Mouse (Mus musculus): ENCODE results near the gene Ncoa5. TPM values are rescaled to one million over a fixed set of nuclear protein-coding genes. Genes with fewer than 3 reads are reported as not detected.

The Ncoa5 gene
- polyA plus RNA-seq, 1 experiment from 2014 or later: 8.1 TPM

DNA sequence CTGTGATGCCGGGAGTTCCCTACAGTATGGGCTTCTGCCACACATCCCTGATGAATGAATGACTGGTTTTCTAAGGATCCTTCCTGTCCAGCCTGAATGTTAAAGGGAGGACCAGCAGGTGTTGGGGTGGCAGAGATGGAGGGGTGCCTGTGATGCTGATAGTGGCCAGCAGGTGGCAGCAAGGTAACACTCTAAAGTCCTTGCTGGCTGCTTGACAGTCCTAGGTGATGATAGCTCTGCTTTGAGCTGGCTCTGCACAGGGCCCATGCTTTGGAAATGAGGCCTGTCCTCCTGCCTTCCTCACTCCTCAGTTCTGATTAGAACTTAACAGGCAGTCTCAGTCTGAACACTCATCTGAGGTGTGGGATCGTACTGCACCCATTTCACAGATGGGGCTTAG lies 40.3 kb upstream of the Ncoa5 start:
- Histone ChIP-seq H3K4me2 (ENCODE audit: low read depth, low read length) (no peak overlapping the region), H3K9me3 (ENCODE audit: low read length) (no peaks in the 10 kb centered on the region), H3K4me3 (ENCODE audit: low read depth, low read length) (no peak overlapping the region), H3K36me3 (replicated peaks; ENCODE audit: insufficient read depth, low read length) (no peaks in the 10 kb centered on the region), H3K27ac (ENCODE audit: low read depth) (no peak overlapping the region), H3K27me3 (ENCODE audit: insufficient read depth, low read length) (peaks cover 50% of the 10 kb centered on the region), H3K9ac (replicated peaks) (no peak overlapping the region), H3K4me1 (ENCODE audit: insufficient read depth) (no peaks in the 10 kb centered on the region)
- DNase-seq: peak; percentile 82
- ATAC-seq: peak; percentile 40; the same call in 1 of the 2 replicates
- peak; percentile 95 for TF ChIP-seq CTCF (IDR thresholded peaks at IDR 0.05; ENCODE audit: low read depth)
- no peak for TF ChIP-seq EP300 (IDR thresholded peaks at IDR 0.05; ENCODE audit: low read depth)
- 38% methylated on average over 2 of the region's 2 CpGs for WGBS (ENCODE audit: insufficient replicate concordance)

DNA sequence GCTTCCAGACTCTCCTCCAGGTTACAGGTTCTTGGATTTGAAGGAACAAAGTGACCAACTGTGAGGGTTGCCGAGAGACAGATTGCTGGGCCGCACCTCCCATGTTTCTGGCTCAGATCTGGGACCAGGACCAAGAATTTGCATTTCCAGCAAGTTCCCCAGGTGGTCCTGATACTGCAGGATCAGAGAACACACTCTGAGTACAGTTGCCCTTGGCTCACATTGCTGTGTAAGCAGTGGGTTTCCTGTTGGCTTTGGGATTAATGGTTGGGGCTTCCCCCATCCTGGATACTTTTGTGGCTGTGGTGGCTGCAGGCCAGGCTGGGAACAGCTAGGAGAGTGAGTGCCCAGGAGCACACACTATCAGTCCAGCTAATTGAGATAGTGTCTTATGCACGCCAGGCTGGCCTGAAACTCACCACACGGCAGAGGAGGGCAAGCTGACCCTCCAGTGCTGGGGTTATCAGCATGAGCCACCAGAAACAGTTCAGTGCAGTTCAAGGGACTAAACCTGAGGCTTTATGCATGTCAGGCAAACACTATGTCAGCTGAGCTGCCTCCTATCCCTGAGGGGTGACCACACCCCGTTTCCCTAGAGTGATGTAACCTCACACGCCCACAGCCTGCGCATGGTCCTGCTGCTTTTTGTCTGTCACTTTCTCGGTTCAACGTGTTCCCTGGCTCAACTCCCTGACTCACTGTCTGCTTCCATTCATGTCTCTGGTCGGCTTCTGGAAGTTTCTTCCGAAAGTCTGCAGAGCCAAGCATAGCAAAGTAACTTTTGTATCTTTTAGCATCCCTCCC lies 39.6 kb upstream of the Ncoa5 start:
- no peak overlapping the region for H3K27ac ChIP-seq (ENCODE audit: low read depth)
- DNase-seq (no peak), ATAC-seq (no peak)
- H3K27me3 ChIP-seq (ENCODE audit: insufficient read depth, low read length): peaks cover 46% of the 10 kb centered on the region
- TF ChIP-seq EP300 (IDR thresholded peaks at IDR 0.05; ENCODE audit: low read depth): no peak
- TF ChIP-seq CTCF (IDR thresholded peaks at IDR 0.05; ENCODE audit: low read depth): no peak
- WGBS (ENCODE audit: insufficient replicate concordance): 32% methylated on average over 11 of the region's 11 CpGs
- no peak overlapping the region for H3K4me3 ChIP-seq (ENCODE audit: low read depth, low read length)
- H3K9ac ChIP-seq (replicated peaks): no peak overlapping the region
- H3K4me2 ChIP-seq (ENCODE audit: low read depth, low read length): no peak overlapping the region
- no peaks in the 10 kb centered on the region for H3K36me3 ChIP-seq (replicated peaks; ENCODE audit: insufficient read depth, low read length)
- H3K4me1 ChIP-seq (ENCODE audit: insufficient read depth): no peaks in the 10 kb centered on the region
- no peaks in the 10 kb centered on the region for H3K9me3 ChIP-seq (ENCODE audit: low read length)

DNA sequence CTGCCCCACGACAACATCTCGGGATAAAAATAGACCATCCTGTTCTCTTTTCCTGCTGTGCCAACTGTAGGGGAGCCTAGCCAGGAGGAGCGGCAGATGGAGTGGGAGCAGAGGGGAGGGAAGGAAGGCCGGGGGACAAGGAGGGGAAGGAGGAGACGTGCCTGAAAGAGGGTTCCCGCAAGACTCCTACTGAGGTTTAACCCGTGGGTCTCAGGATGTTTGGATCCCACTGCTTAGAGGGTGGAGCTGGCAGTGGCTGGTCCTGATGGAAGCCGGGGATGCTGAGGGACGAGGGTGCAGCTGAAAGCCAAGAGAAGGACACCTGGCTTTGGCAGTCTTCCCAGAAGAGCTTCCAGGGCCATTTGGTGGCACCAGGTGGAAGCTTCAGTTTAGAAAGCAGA lies 38.7 kb upstream of the Ncoa5 start:
- Histone ChIP-seq H3K4me3 (ENCODE audit: low read depth, low read length) (no peak overlapping the region), H3K4me2 (ENCODE audit: low read depth, low read length) (no peak overlapping the region), H3K36me3 (replicated peaks; ENCODE audit: insufficient read depth, low read length) (no peaks in the 10 kb centered on the region), H3K9me3 (ENCODE audit: low read length) (no peaks in the 10 kb centered on the region), H3K9ac (replicated peaks) (no peak overlapping the region), H3K4me1 (ENCODE audit: insufficient read depth) (no peaks in the 10 kb centered on the region), H3K27ac (ENCODE audit: low read depth) (no peak overlapping the region), H3K27me3 (ENCODE audit: insufficient read depth, low read length) (peaks cover 37% of the 10 kb centered on the region)
- ATAC-seq: no peak
- TF ChIP-seq CTCF (IDR thresholded peaks at IDR 0.05; ENCODE audit: low read depth): no peak
- no peak for DNase-seq
- 22% methylated on average over 9 of the region's 9 CpGs for WGBS (ENCODE audit: insufficient replicate concordance)

DNA sequence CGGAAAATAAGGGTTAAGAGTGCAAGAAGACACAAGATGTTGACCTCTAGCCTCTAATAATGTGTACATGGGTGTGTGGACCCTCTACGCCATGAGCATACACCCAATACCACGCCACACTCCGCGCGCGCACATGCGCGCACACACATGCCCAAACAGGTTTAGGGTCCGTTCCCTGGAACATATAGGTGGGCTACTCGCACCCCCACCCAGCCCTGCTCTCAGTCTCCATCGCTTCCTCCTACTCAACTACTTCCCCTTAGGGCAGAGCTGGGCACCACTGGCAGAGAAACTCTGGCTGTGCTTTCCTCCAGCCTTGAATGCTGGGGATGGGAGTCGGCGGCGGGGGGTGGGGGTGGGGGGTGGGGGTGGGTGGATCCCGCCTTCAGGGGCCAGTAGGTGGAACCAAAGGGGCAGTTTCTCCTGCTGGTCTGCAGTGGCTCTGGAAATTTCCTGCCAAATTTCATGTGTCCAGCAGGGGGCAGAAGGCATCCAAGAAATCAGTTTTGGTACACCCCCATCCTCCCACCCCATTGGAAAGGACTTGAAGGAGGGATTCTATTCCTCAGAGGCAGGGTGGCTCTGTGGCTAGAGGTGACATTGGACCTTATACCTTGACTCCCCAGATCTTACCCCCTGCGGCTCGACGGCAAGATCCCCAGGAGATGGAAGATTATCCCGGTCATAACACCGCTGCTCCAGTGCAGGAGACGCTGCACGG lies 35.6 kb upstream of the Ncoa5 start:
- no peak overlapping the region for H3K9ac ChIP-seq (replicated peaks)
- ATAC-seq: no peak
- no peaks in the 10 kb centered on the region for H3K4me1 ChIP-seq (ENCODE audit: insufficient read depth)
- H3K27ac ChIP-seq (ENCODE audit: low read depth): no peak overlapping the region
- no peaks in the 10 kb centered on the region for H3K36me3 ChIP-seq (replicated peaks; ENCODE audit: insufficient read depth, low read length)
- H3K4me3 ChIP-seq (ENCODE audit: low read depth, low read length): no peak overlapping the region
- H3K4me2 ChIP-seq (ENCODE audit: low read depth, low read length): no peak overlapping the region
- DNase-seq: peak; percentile 61
- H3K9me3 ChIP-seq (ENCODE audit: low read length): no peaks in the 10 kb centered on the region
- 25% methylated on average over 22 of the region's 23 CpGs for WGBS (ENCODE audit: insufficient replicate concordance)
- TF ChIP-seq CTCF (IDR thresholded peaks at IDR 0.05; ENCODE audit: low read depth) (peak; percentile 66), EP300 (IDR thresholded peaks at IDR 0.05; ENCODE audit: low read depth) (no peak)
- peaks cover 19% of the 10 kb centered on the region; the same call in 1 of the 2 replicates for H3K27me3 ChIP-seq (ENCODE audit: insufficient read depth, low read length)

DNA sequence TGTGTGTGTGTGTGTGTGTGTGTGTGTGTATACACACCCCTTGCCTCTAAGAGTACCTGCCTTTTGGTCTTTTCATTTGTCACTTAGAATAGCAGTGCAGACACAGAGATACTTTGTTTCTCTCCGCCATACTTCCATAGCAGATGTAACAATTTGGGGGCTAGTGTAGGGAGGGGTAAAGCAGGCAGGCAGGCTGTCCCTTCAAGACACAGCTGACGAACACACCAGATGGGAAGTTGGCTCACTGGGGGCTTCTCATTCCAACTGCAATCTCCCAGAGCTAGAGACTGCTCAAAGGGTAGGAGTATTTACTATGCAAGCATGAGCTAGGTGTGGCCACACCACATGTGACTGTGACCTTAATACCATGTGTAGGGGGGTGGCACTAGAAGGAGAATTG lies 34.1 kb upstream of the Ncoa5 start:
- Histone ChIP-seq H3K27me3 (ENCODE audit: insufficient read depth, low read length) (peaks cover 10% of the 10 kb centered on the region; the same call in 1 of the 2 replicates), H3K4me3 (ENCODE audit: low read depth, low read length) (no peak overlapping the region), H3K9ac (replicated peaks) (no peak overlapping the region), H3K4me2 (ENCODE audit: low read depth, low read length) (no peak overlapping the region), H3K9me3 (ENCODE audit: low read length) (no peaks in the 10 kb centered on the region), H3K36me3 (replicated peaks; ENCODE audit: insufficient read depth, low read length) (no peaks in the 10 kb centered on the region), H3K4me1 (ENCODE audit: insufficient read depth) (no peaks in the 10 kb centered on the region), H3K27ac (ENCODE audit: low read depth) (no peak overlapping the region)
- ATAC-seq (no peak), DNase-seq (no peak)
- no peak for TF ChIP-seq EP300 (IDR thresholded peaks at IDR 0.05; ENCODE audit: low read depth)
- TF ChIP-seq CTCF (IDR thresholded peaks at IDR 0.05; ENCODE audit: low read depth): no peak
- WGBS (ENCODE audit: insufficient replicate concordance): 69% methylated on average over 2 of the region's 2 CpGs

DNA sequence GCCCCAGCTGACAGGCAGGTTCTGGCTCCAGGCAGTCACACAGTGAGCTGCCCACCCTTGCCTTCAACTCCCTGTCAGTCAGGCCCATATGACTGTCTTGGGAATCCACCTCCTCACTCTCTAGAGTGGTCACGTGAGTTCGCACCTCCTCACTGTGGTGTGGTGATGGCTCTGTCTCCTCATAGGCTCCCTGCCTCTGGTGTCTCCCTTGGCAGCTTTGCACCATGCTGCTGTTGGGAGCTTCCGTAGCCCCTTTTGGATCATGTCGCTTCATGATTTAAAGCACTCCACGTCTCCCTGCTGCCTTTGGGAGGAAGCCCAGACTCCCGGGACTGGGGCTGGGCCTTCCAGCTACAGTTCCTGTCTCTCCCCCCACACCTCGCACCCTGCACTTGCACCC lies 29.8 kb upstream of the Ncoa5 start:
- Histone ChIP-seq H3K4me1 (ENCODE audit: insufficient read depth) (no peaks in the 10 kb centered on the region; the same call in 1 of the 2 replicates), H3K9me3 (ENCODE audit: low read length) (no peaks in the 10 kb centered on the region), H3K9ac (replicated peaks) (no peak overlapping the region), H3K4me2 (ENCODE audit: low read depth, low read length) (no peak overlapping the region), H3K36me3 (replicated peaks; ENCODE audit: insufficient read depth, low read length) (no peaks in the 10 kb centered on the region), H3K27ac (ENCODE audit: low read depth) (no peak overlapping the region), H3K4me3 (ENCODE audit: low read depth, low read length) (no peak overlapping the region), H3K27me3 (ENCODE audit: insufficient read depth, low read length) (no peaks in the 10 kb centered on the region)
- DNase-seq (no peak), ATAC-seq (no peak)
- 68% methylated on average over 7 of the region's 7 CpGs for WGBS (ENCODE audit: insufficient replicate concordance)
- TF ChIP-seq CTCF (IDR thresholded peaks at IDR 0.05; ENCODE audit: low read depth): no peak
- TF ChIP-seq EP300 (IDR thresholded peaks at IDR 0.05; ENCODE audit: low read depth): no peak

All from liver, postnatal 0 days (tissue).